Mouse (Mus musculus): Measurements from ENCODE around the gene Gm8890. TPM values are rescaled to one million over a fixed set of nuclear protein-coding genes. Genes with fewer than 3 reads are reported as not detected.
"Not testable (repeated sequence)": the region's sequence is repeated elsewhere in the genome, so short reads cannot be mapped to it uniquely, and the experiment has no call there.

The Gm8890 gene
- total RNA-seq (2022), result not detected

GRCm38 (mm10) chr5:11255733-11256132 lies at the start of gene Gm8890:
Gene Gm8890 (plus strand): TSS chr5:11256033.
- not testable (repeated sequence) for DNase-seq (ENCODE audit: low spot score in 2 of 2)

- not testable (repeated sequence) for DNase-seq (ENCODE audit: low spot score in 2 of 2)
Observed at GRCm38 (mm10) chr5:11256221-11256620, 388 bp downstream of the Gm8890 start.

Other genes starting within 250 kb of the Gm8890 start
- gene Gm8879, start 128.4 kb upstream of the Gm8890 start, total RNA-seq (2022), result not detected
- gene Gm5861, start 73.0 kb upstream of the Gm8890 start, total RNA-seq (2022), result not detected
- not detected for gene Speer1, start 85.5 kb downstream of the Gm8890 start, total RNA-seq (2022)
- gene Gm8897, start 160.4 kb downstream of the Gm8890 start, total RNA-seq (2022), result not detected
- not detected for gene Gm8906, start 246.7 kb downstream of the Gm8890 start, total RNA-seq (2022)

Measured in left cerebral cortex, adult 8-10 months (tissue).